Mouse (Mus musculus) monocyte, adult 2 months (primary cell): ENCODE data around the gene Commd2.

ENCODE experiments used
- DNase-seq, 2 experiments: peaks; one replicate each; pipeline ENCODE4 v3.0.0; 2022; ENCODE audit warnings: low spot score in 2 of 2, low read depth in 1 of 2

The Commd2 gene

GRCm38 (mm10) chr3:57651231-57651864, at the start of gene Commd2:
TSS of gene Commd2 (minus strand) at chr3:57651715.
- DNase-seq = peak; percentile 52 to 79

- DNase-seq = no peak
These were observed 45.3 kb upstream of the Commd2 start for GRCm38 (mm10) chr3:57696779-57697178.

GRCm38 (mm10) chr3:57696249-57696648, 44.7 kb upstream of the Commd2 start:
- DNase-seq = no peak

GRCm38 (mm10) chr3:57692719-57693118, 41.2 kb upstream of the Commd2 start, which contains the start of gene Ankub1:
TSS of gene Ankub1 (minus strand) at chr3:57692799.
- DNase-seq = no peak

GRCm38 (mm10) chr3:57691772-57692171, 40.3 kb upstream of the Commd2 start:
- no peak for DNase-seq

GRCm38 (mm10) chr3:57677786-57678185, 26.3 kb upstream of the Commd2 start:
- DNase-seq = no peak

GRCm38 (mm10) chr3:57674075-57674474, 22.6 kb upstream of the Commd2 start:
- no peak for DNase-seq

GRCm38 (mm10) chr3:57673586-57673985, 22.1 kb upstream of the Commd2 start:
- DNase-seq = peak; percentile 26 to 53

- DNase-seq = no peak
These were observed 15.7 kb upstream of the Commd2 start for GRCm38 (mm10) chr3:57667054-57667723.

- no peak for DNase-seq
These were observed 14.4 kb upstream of the Commd2 start for GRCm38 (mm10) chr3:57665880-57666279.

- DNase-seq = no peak
These were observed 13.2 kb upstream of the Commd2 start for GRCm38 (mm10) chr3:57664682-57665081.

- no peak for DNase-seq
These were observed 12.2 kb upstream of the Commd2 start for GRCm38 (mm10) chr3:57663731-57664130.

GRCm38 (mm10) chr3:57658608-57659007, 7.1 kb upstream of the Commd2 start:
- DNase-seq = no peak

GRCm38 (mm10) chr3:57653646-57654045, 2.1 kb upstream of the Commd2 start:
- DNase-seq = no peak

GRCm38 (mm10) chr3:57652485-57652884, 970 bp upstream of the Commd2 start:
- DNase-seq = no peak

GRCm38 (mm10) chr3:57651865-57652259, 347 bp upstream of the Commd2 start:
- no peak for DNase-seq

GRCm38 (mm10) chr3:57643191-57643590, 8.3 kb downstream of the Commd2 start:
- DNase-seq = no peak

GRCm38 (mm10) chr3:57637596-57637995, 13.9 kb downstream of the Commd2 start:
- DNase-seq = no peak

- DNase-seq = no peak
These were observed 16.6 kb downstream of the Commd2 start for GRCm38 (mm10) chr3:57634763-57635487.

- no peak for DNase-seq
These were observed 24.5 kb downstream of the Commd2 start for GRCm38 (mm10) chr3:57626954-57627513.

GRCm38 (mm10) chr3:57625275-57625997, 26.1 kb downstream of the Commd2 start:
- no peak for DNase-seq
